Mouse (Mus musculus): ENCODE measurements around the gene Gata5. TPM values are rescaled to one million over a fixed set of nuclear protein-coding genes. Genes with fewer than 3 reads are reported as not detected.

The Gata5 gene
- total and polyA plus RNA-seq, 3 experiments, result not detected

- H3K36me3 ChIP-seq (replicated peaks in 1 of 2; ENCODE audit: control insufficient read depth in 1 of 2, insufficient read depth in 1 of 2, low read length in 1 of 2), result no peaks in the 10 kb centered on the region
- H3K79me2 ChIP-seq (replicated peaks; ENCODE audit: control insufficient read depth, extremely low read depth, insufficient read depth, poor library complexity, severe bottlenecking), result no peaks in the 10 kb centered on the region
- in situ Hi-C loops (cut with MboI; ENCODE audit: low pct_ligation_motif_present, low pct_unique_long_range_greater_than_20kb, low sequenced_read_pairs), result no loop called here
- dilution Hi-C loops (cut with MboI; ENCODE audit: extremely low pct_ligation_motif_present, extremely low pct_unique_long_range_greater_than_20kb, low sequenced_read_pairs), result no loop called here
- no peak for TF ChIP-seq MEF2A (IDR thresholded peaks at IDR 0.05; ENCODE audit: borderline replicate concordance, low read depth, low read length)
- TF ChIP-seq CHD1 (IDR thresholded peaks at IDR 0.05; ENCODE audit: low read depth, low read length), result no peak
- TF ChIP-seq MAZ (IDR thresholded peaks at IDR 0.05; ENCODE audit: low read depth, low read length), result no peak
- no peak for TF ChIP-seq IRF4 (IDR thresholded peaks at IDR 0.05; ENCODE audit: low read depth, low read length)
- TF ChIP-seq JUND (conservative IDR thresholded peaks at IDR 0.05; ENCODE audit: low read depth, low read length), result no peak
- no peak for TF ChIP-seq RCOR1 (conservative IDR thresholded peaks at IDR 0.05; ENCODE audit: low read depth, low read length)
- no peak for TF ChIP-seq SMC3 (IDR thresholded peaks at IDR 0.05; ENCODE audit: low read depth, low read length)
- TF ChIP-seq HCFC1 (IDR thresholded peaks at IDR 0.05; ENCODE audit: low read depth, low read length), result no peak
- TF ChIP-seq ELF1 (IDR thresholded peaks at IDR 0.05; ENCODE audit: low read depth, low read length), result no peak
- no peak for TF ChIP-seq MXI1 (IDR thresholded peaks at IDR 0.05; ENCODE audit: low read depth, low read length)
- no peak for TF ChIP-seq BHLHE40 (IDR thresholded peaks at IDR 0.05; ENCODE audit: low read depth, low read length)
- no peak for TF ChIP-seq CTCF (conservative IDR thresholded peaks at IDR 0.05 in 1 of 2, IDR thresholded peaks at IDR 0.05 in 1 of 2; ENCODE audit: low read depth in 2 of 2, low read length in 2 of 2)
- no peak for TF ChIP-seq ZC3H11A (IDR thresholded peaks at IDR 0.05; ENCODE audit: low read depth, low read length)
- no peak for TF ChIP-seq E2F4 (IDR thresholded peaks at IDR 0.05; ENCODE audit: insufficient replicate concordance, low read depth, low read length)
- TF ChIP-seq ETS1 (conservative IDR thresholded peaks at IDR 0.05; ENCODE audit: low read depth, low read length), result no peak
- H3K27me3 ChIP-seq (replicated peaks), result peaks cover 67% of the 10 kb centered on the region
- no peak overlapping the region for H3K4me2 ChIP-seq (ENCODE audit: insufficient read depth, low read depth, poor library complexity, severe bottlenecking)
- H3K9me3 ChIP-seq (replicated peaks; ENCODE audit: low read length), result no peaks in the 10 kb centered on the region
- no peak overlapping the region for H3K9ac ChIP-seq (ENCODE audit: insufficient read depth, low read depth)
- no peaks in the 10 kb centered on the region for H3K4me1 ChIP-seq (ENCODE audit: control insufficient read depth in 1 of 2, insufficient read depth in 2 of 2)
- H3K27ac ChIP-seq (ENCODE audit: insufficient read depth, low read depth), result no peak overlapping the region
- no peak for DNase-seq (ENCODE audit: extremely low read depth)
- no peak overlapping the region for H3K4me3 ChIP-seq (replicated peaks in 1 of 3; ENCODE audit: low read depth in 2 of 3, low read length in 2 of 3, poor library complexity in 1 of 3)
Observed at GRCm38 (mm10) chr2:180314292-180314691, 20.2 kb downstream of the Gata5 start.

- TF ChIP-seq JUN (IDR thresholded peaks at IDR 0.05; ENCODE audit: insufficient read depth, low read depth, low read length) (no peak), CHD1 (IDR thresholded peaks at IDR 0.05; ENCODE audit: low read depth, low read length) (no peak), NRF1 (IDR thresholded peaks at IDR 0.05; ENCODE audit: low read depth, low read length) (no peak), PAX5 (IDR thresholded peaks at IDR 0.05; ENCODE audit: low read length) (no peak), MYC (IDR thresholded peaks at IDR 0.05; ENCODE audit: low read depth, low read length) (no peak), JUND (conservative IDR thresholded peaks at IDR 0.05; ENCODE audit: low read depth, low read length) (no peak), RAD21 (IDR thresholded peaks at IDR 0.05; ENCODE audit: low read depth, low read length) (no peak), ZKSCAN1 (IDR thresholded peaks at IDR 0.05; ENCODE audit: borderline replicate concordance, low read depth, low read length) (no peak), UBTF (IDR thresholded peaks at IDR 0.05; ENCODE audit: low read depth, low read length) (no peak), ETS1 (conservative IDR thresholded peaks at IDR 0.05; ENCODE audit: low read depth, low read length) (no peak), IRF4 (IDR thresholded peaks at IDR 0.05; ENCODE audit: low read depth, low read length) (no peak), E2F4 (IDR thresholded peaks at IDR 0.05; ENCODE audit: insufficient replicate concordance, low read depth, low read length) (no peak), HCFC1 (IDR thresholded peaks at IDR 0.05; ENCODE audit: low read depth, low read length) (no peak), TCF12 (IDR thresholded peaks at IDR 0.05; ENCODE audit: low read depth, low read length) (no peak), USF1 (IDR thresholded peaks at IDR 0.05; ENCODE audit: low read depth, low read length) (no peak)
- in situ Hi-C loops (cut with MboI; ENCODE audit: low pct_ligation_motif_present, low pct_unique_long_range_greater_than_20kb, low sequenced_read_pairs) (no loop called here), dilution Hi-C loops (cut with MboI; ENCODE audit: extremely low pct_ligation_motif_present, extremely low pct_unique_long_range_greater_than_20kb, low sequenced_read_pairs) (no loop called here)
- no peak overlapping the region for H3K9ac ChIP-seq (ENCODE audit: insufficient read depth, low read depth)
- H3K36me3 ChIP-seq (replicated peaks in 1 of 2; ENCODE audit: control insufficient read depth in 1 of 2, insufficient read depth in 1 of 2, low read length in 1 of 2), result no peaks in the 10 kb centered on the region
- peaks cover 44% of the 10 kb centered on the region for H3K27me3 ChIP-seq (replicated peaks)
- no peak for DNase-seq (ENCODE audit: extremely low read depth)
- no peak overlapping the region for H3K4me2 ChIP-seq (ENCODE audit: insufficient read depth, low read depth, poor library complexity, severe bottlenecking)
- H3K27ac ChIP-seq (ENCODE audit: insufficient read depth, low read depth), result no peak overlapping the region
- no peaks in the 10 kb centered on the region for H3K79me2 ChIP-seq (replicated peaks; ENCODE audit: control insufficient read depth, extremely low read depth, insufficient read depth, poor library complexity, severe bottlenecking)
- peaks cover 5 to 21% of the 10 kb centered on the region in 2 experiments for H3K4me1 ChIP-seq (ENCODE audit: control insufficient read depth in 1 of 2, insufficient read depth in 2 of 2)
- H3K9me3 ChIP-seq (replicated peaks; ENCODE audit: low read length), result no peaks in the 10 kb centered on the region
- no peak overlapping the region for H3K4me3 ChIP-seq (replicated peaks in 1 of 3; ENCODE audit: low read depth in 2 of 3, low read length in 2 of 3, poor library complexity in 1 of 3)
Observed at GRCm38 (mm10) chr2:180311147-180311546, 23.4 kb downstream of the Gata5 start.
